Mouse (Mus musculus): Measurements from ENCODE around the gene Gm773. TPM values are rescaled to one million over a fixed set of nuclear protein-coding genes. Genes with fewer than 3 reads are reported as not detected.
A peak's percentile ranks its signal among the peaks of the same experiment; 100 is the strongest.
"Not testable (repeated sequence)": the region's sequence is repeated elsewhere in the genome, so short reads cannot be mapped to it uniquely, and the experiment has no call there.

Gm773 gene
- not detected in 2 replicates for polyA plus RNA-seq (2015; fragmentation: Nextera tagmentation; extraction: Ambion mirVana)

GRCm38 (mm10) chrX:56212771-56213170 is at the start of gene Gm773:
Gm773 (minus strand) TSS chrX:56212881.
- no peak within 1 kb of the TSS for H3K4me3 ChIP-seq
- no peak within 1 kb of the TSS for H3K9ac ChIP-seq
- no peak within 1 kb of the TSS for H3K27ac ChIP-seq
- no peaks in the 10 kb centered on the region for H3K4me1 ChIP-seq
- no peaks in the 10 kb centered on the region for H3K36me3 ChIP-seq (replicated peaks)
- H3K4me2 ChIP-seq, result no peak within 1 kb of the TSS
- H3K27me3 ChIP-seq (replicated peaks), result no peaks in the 10 kb centered on the region
- no peak for ATAC-seq (replicated peaks)
- H3K9me3 ChIP-seq, result no peaks in the 10 kb centered on the region
- WGBS, result 86% methylated on average over 8 of the region's 8 CpGs

DNA sequence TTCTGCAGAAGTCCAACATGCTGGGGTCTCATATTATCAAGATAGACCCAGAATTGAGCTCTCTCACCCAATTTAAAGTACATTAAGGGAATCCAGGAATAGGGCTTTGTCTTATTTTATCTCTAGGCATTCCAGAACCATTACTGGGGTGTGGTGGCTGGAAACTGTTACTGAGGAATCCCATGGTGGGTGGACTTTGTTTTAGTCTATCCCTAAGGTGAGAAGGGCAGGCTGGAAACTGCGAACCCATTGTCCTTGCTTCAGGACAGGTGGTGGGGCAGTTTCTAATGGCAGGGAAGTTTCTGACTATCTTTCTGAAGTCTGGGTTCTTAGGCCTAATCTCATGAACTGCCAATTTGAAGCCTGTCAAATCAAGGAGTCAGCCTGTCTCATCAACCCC is 26.2 kb downstream of the Gm773 start:
- not testable (repeated sequence) for H3K27me3 ChIP-seq (replicated peaks); H3K4me1 ChIP-seq; H3K27ac ChIP-seq; ATAC-seq (replicated peaks); H3K4me2 ChIP-seq; H3K9ac ChIP-seq; H3K4me3 ChIP-seq; H3K36me3 ChIP-seq (replicated peaks); H3K9me3 ChIP-seq
- WGBS, result no CpG with 5 or more reads among the region's 1 CpGs

- H3K36me3 ChIP-seq (replicated peaks), result no peaks in the 10 kb centered on the region
- no peak overlapping the region for H3K27ac ChIP-seq
- no peak overlapping the region for H3K4me2 ChIP-seq
- H3K27me3 ChIP-seq (replicated peaks), result no peaks in the 10 kb centered on the region
- no peaks in the 10 kb centered on the region for H3K9me3 ChIP-seq
- 89% methylated on average over 2 of the region's 2 CpGs for WGBS
- H3K4me3 ChIP-seq, result no peak overlapping the region
- H3K4me1 ChIP-seq, result no peaks in the 10 kb centered on the region
- H3K9ac ChIP-seq, result no peak overlapping the region
- peak; percentile 96 for ATAC-seq (replicated peaks)
These were observed 61.3 kb downstream of the Gm773 start for GRCm38 (mm10) chrX:56151396-56151795.

Other genes starting within 250 kb of the Gm773 start
- gene 3830403N18Rik, start 76.3 kb downstream of the Gm773 start, polyA plus RNA-seq (2015; fragmentation: Nextera tagmentation; extraction: Ambion mirVana), result 0.66 and 0.69 TPM in 2 replicates
- gene Zfp449, start 133.5 kb upstream of the Gm773 start, polyA plus RNA-seq (2015; fragmentation: Nextera tagmentation; extraction: Ambion mirVana), result 6.0 and 6.1 TPM in 2 replicates
- 41.0 and 43.5 TPM in 2 replicates for gene Smim10l2a, start 161.7 kb upstream of the Gm773 start, polyA plus RNA-seq (2015; fragmentation: Nextera tagmentation; extraction: Ambion mirVana)
- gene Gm2174, start 235.1 kb upstream of the Gm773 start, polyA plus RNA-seq (2015; fragmentation: Nextera tagmentation; extraction: Ambion mirVana), result 0.99 and 1.6 TPM in 2 replicates
- gene Ints6l, start 242.0 kb upstream of the Gm773 start, polyA plus RNA-seq (2015; fragmentation: Nextera tagmentation; extraction: Ambion mirVana), result 19.4 and 19.9 TPM in 2 replicates